Mouse (Mus musculus) embryonic facial prominence, embryonic 13.5 days (tissue): ENCODE data around the gene Pdgfa. TPM values are rescaled to one million over a fixed set of nuclear protein-coding genes. Genes with fewer than 3 reads are reported as not detected.

Experiments
- ATAC-seq: fragments of 200-750 bp; cut with Nextera tagmentation; 2 replicates; pipeline ENCODE4 v1.8.0; 2017; ENCODE audit warnings: low read depth; ENCODE audit not compliant: insufficient number of reproducible peaks, insufficient read depth, low FRiP score, low TSS enrichment
- H3K27ac ChIP-seq: fragments of 300-500 bp; sonication (generic); 2 replicates; pipeline ENCODE4 v1.5.1; 2015; ENCODE audit warnings: moderate library complexity, mild to moderate bottlenecking, inconsistent platforms
- H3K27me3 ChIP-seq: fragments of 300-500 bp; sonication (generic); 2 replicates; pipeline ENCODE4 v1.6.1; 2015; ENCODE audit warnings: mild to moderate bottlenecking, inconsistent platforms
- H3K36me3 ChIP-seq: fragments of 300-500 bp; sonication (generic); 2 replicates; pipeline ENCODE4 v1.6.1; 2015; ENCODE audit warnings: mild to moderate bottlenecking, inconsistent platforms
- H3K4me1 ChIP-seq: fragments of 300-500 bp; sonication (generic); 2 replicates; pipeline ENCODE4 v1.6.1; 2015; ENCODE audit warnings: inconsistent platforms
- H3K4me2 ChIP-seq: fragments of 300-500 bp; sonication (generic); 2 replicates; pipeline ENCODE4 v1.6.1; 2015; ENCODE audit warnings: moderate library complexity, mild to moderate bottlenecking, inconsistent platforms
- H3K4me3 ChIP-seq: fragments of 300-500 bp; sonication (generic); 2 replicates; pipeline ENCODE4 v1.5.1; 2015; ENCODE audit warnings: mild to moderate bottlenecking, inconsistent platforms
- H3K9ac ChIP-seq: fragments of 300-500 bp; sonication (generic); 2 replicates; pipeline ENCODE4 v1.6.1; 2015; ENCODE audit warnings: mild to moderate bottlenecking, inconsistent platforms
- H3K9me3 ChIP-seq: fragments of 300-500 bp; sonication (generic); 2 replicates; pipeline ENCODE4 v1.6.1; 2016; ENCODE audit warnings: inconsistent platforms
- WGBS: fragments of 180-500 bp; shearing (Covaris S2); methylation state at CpG from one replicate; pipeline ENCODE4 v1.1.7; 2015; ENCODE audit warnings: mixed read lengths; 5-methylcytosine and 5-hydroxymethylcytosine counted together
- polyA plus RNA-seq: library from polyadenylated mRNA; unstranded; fragments of >200 nt; fragmentation: Nextera tagmentation; extraction: Ambion mirVana; gene quantifications from 2 replicates; pipeline ENCODE4 v1.2.1, GENCODE M21; 2015

The Pdgfa gene
- polyA plus RNA-seq, 1 experiment from 2014 or later, result 58.6 TPM

DNA sequence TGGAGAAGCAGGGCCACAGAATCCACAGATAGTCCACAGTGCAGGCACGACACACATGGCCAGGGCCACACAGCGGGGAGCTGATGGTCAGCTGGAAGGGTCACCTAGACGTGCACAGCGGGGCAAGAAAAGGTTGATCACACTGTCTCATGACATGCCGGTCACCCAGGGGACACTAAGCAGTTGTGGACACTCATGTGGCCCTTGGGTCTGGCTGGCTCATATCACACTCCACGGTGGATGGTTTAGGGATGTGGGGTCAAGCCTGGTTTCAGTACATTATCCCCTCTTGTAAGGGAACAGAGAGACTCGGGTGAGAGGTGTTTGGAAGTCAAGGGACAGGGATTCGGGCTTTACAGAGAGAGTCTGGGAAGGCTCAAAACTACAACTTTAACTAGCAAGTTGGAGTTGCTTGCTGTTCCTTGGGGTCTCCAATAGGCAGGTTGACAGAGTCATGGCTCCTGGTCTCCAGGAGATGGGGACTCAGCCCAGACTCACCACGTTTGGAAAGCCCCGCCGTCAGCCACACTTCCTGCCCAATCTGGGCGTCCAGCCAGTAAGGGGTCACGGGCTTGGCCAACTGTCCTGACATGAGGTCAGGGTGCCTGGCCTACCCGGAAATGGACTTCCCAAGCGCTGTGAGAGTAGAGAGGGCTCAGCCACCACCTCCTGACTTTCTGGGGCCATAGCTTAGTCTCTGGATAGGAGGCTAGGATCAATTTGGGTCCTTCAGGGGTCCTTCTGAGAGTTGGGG, 20.4 kb upstream of the Pdgfa start:
- Histone ChIP-seq H3K4me1 (no peaks in the 10 kb centered on the region), H3K36me3 (peaks cover 12% of the 10 kb centered on the region), H3K27me3 (no peaks in the 10 kb centered on the region), H3K27ac (no peak overlapping the region), H3K9me3 (no peaks in the 10 kb centered on the region), H3K4me3 (no peak overlapping the region), H3K9ac (no peak overlapping the region), H3K4me2 (no peak overlapping the region)
- WGBS, result 81% methylated on average over 15 of the region's 15 CpGs
- ATAC-seq, result no peak

DNA sequence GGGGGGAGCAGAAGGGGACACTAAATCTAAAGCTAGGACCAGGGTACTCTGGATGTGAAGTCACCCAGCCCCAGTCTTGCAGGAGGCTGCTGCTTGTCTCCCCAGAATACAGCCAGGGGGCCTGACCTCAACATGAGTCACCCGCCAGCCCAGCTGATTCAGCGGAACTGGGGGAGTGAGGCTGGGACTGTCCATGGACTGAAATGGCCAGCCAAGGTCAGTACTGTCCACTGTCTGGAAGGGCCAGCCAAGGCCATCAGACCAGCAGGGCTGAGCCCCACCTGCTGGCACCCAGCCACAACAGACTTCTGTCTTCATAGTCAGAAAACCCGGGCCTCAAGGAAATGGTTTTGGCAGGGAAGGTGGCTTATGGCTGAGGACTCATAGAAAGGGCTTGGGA, 17.9 kb upstream of the Pdgfa start:
- Histone ChIP-seq H3K9ac (no peak overlapping the region), H3K4me2 (no peak overlapping the region), H3K4me3 (no peak overlapping the region), H3K9me3 (no peaks in the 10 kb centered on the region), H3K4me1 (no peaks in the 10 kb centered on the region), H3K27me3 (no peaks in the 10 kb centered on the region), H3K36me3 (peaks cover 12% of the 10 kb centered on the region), H3K27ac (no peak overlapping the region)
- WGBS, result 72% methylated on average over 3 of the region's 3 CpGs
- 0 out of 2 replicates have a peak, but pooled peaks have one; percentile 44 for ATAC-seq

DNA sequence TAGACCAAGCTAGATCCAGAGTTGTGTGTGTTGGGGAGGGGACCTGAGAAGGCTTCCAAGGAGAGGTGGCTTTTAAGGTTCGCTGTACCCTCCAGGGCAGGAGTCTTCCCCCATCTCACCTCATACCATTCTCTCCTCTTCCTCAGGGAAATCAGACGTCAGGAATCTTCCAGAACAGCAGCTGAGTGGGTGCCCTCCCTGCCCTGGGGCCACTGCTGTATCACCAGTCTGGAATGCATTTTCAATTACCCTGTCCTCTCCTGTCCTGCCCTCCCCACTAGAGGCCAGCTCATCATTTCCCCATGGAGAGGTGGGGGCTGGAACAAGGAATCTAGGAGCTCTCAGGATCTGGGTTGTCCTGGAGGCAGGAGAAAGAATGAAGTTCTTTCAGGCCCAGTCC, 13.5 kb upstream of the Pdgfa start:
- no peak overlapping the region for H3K4me2 ChIP-seq
- no peaks in the 10 kb centered on the region for H3K9me3 ChIP-seq
- H3K4me1 ChIP-seq, result no peaks in the 10 kb centered on the region
- no peak overlapping the region for H3K27ac ChIP-seq
- H3K4me3 ChIP-seq, result no peak overlapping the region
- peaks cover 4% of the 10 kb centered on the region; the same call in 1 of the 2 replicates for H3K27me3 ChIP-seq
- H3K9ac ChIP-seq, result no peak overlapping the region
- no peaks in the 10 kb centered on the region for H3K36me3 ChIP-seq
- ATAC-seq, result no peak
- WGBS, result 58% methylated on average over 2 of the region's 2 CpGs

DNA sequence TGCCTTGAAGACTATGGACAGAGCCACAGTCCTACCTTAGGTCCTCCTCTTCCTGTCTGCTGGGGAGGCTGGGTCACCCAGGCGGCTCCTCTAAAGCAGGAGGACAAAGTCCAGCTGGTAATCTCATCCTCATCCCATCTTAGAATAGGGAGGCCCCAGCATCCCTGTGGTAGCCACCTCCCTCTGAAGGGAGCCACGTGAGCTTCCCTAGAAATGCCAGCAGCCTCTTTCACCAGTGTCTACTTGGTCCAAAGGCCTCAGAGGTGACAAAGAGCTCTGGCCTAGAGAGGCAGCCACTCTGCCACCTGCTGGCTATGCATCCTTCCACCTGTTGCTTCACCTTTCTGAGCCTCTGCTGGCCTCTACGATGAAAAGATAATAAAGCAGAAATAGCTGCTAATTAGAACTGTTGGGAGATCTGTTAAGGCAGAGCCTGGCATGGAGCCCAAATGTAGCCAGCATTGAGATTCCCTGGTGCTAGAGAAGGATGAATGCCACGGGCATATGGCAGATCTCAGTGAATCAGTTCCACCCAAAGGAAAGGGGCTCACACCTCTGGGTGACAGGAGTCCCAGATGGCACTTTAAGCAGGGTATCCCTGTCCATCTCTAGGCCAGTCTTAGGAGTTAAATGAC, 10.1 kb upstream of the Pdgfa start:
- Histone ChIP-seq H3K4me3 (no peak overlapping the region), H3K9ac (no peak overlapping the region), H3K4me2 (no peak overlapping the region), H3K27ac (no peak overlapping the region), H3K36me3 (no peaks in the 10 kb centered on the region), H3K9me3 (no peaks in the 10 kb centered on the region), H3K4me1 (no peaks in the 10 kb centered on the region), H3K27me3 (peaks cover 10% of the 10 kb centered on the region; the same call in 1 of the 2 replicates)
- no peak for ATAC-seq
- WGBS, result 53% methylated on average over 4 of the region's 4 CpGs

DNA sequence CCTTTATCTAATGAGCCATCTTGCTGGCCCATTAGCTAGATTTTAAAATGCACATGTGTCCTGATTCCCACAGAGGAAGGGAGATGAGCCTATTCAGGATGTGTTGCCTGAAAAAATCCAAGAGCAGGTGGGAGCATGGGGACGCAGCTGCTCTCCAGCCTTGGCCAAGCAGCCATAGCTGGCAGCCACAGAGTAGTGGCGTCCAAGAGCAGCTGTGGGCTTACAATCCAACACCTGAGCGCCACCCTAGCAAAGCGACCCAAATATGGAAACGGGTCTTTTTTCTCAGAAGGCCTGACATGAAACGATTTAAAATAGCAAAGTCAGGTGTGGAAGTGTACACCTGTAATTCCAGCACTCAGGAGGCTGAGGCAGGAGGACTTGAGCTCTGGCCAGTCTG, 7.4 kb upstream of the Pdgfa start:
- Histone ChIP-seq H3K4me3 (no peak overlapping the region), H3K27me3 (peaks cover 34% of the 10 kb centered on the region), H3K27ac (no peak overlapping the region), H3K9me3 (no peaks in the 10 kb centered on the region), H3K36me3 (no peaks in the 10 kb centered on the region), H3K9ac (no peak overlapping the region), H3K4me2 (no peak overlapping the region), H3K4me1 (0 out of 2 replicates have a peak, but pooled peaks cover 2% of the 10 kb centered on the region)
- 86% methylated on average over 6 of the region's 6 CpGs for WGBS
- ATAC-seq, result no peak

DNA sequence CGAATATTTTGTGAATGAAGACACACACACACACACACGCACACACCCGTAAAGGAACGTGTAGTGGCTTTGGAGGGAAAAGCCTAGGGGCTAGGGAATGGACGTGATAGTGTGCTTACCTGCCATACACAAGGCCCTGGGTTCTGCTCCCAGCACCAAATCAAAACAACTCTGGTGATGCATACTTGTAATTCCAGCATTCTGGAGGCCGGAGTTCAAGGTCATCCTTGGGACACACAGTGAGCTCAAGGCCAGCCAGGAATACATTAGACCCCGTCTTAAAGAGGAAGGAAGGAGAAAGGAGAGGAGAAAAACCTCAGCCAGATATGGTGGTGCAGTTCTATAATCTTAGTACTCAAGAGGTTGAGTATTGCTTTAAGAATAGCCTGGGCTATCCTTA, 2.5 kb upstream of the Pdgfa start:
- no peak for ATAC-seq
- Histone ChIP-seq H3K27ac (no peak overlapping the region), H3K4me3 (no peak overlapping the region), H3K4me2 (no peak overlapping the region), H3K36me3 (no peaks in the 10 kb centered on the region), H3K9ac (no peak overlapping the region), H3K27me3 (peaks cover 66% of the 10 kb centered on the region), H3K9me3 (no peaks in the 10 kb centered on the region), H3K4me1 (peaks cover 38% of the 10 kb centered on the region)
- WGBS, result 57% methylated on average over 7 of the region's 7 CpGs

DNA sequence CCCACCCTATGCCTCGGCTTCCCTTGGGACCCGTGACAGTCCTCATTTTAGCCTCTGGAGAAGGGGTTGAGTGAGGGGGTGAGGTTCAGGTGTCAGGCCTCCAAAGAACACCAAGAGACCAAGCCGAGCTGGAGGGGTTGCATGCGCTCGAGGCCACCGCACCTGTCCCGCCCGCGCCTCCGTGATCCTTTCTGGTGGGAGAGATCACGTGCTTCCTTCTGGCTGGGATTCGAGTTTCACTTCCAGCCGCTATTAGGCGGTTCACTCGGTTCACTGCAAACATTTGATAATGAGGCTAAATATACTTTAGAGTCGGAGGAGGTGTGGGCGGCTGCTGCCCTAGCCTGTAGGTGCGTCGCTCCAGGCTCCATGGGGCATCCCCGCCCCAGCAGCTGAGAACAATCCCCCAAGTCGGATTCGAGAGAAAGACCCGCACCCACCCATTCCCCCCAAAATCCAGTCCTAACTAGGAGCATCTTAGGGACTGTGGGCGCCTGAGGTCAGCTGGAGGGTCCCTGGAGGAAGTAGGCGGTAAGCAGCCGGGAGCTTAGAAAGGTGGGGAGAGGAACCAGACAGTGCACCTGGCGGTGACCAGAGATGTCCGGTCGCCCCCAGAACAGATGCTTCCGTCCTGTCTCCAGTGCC, 888 bp upstream of the Pdgfa start:
- H3K4me2 ChIP-seq, result peak overlapping the region; percentile 94
- no peak for ATAC-seq
- peak overlapping the region; percentile 21; the same call in 1 of the 2 replicates for H3K9ac ChIP-seq
- H3K27me3 ChIP-seq, result peaks cover 79% of the 10 kb centered on the region
- H3K4me1 ChIP-seq, result peaks cover 53% of the 10 kb centered on the region
- no peaks in the 10 kb centered on the region for H3K9me3 ChIP-seq
- H3K4me3 ChIP-seq, result peak overlapping the region; percentile 79
- WGBS, result under 1% methylated on average over 30 of the region's 30 CpGs
- H3K27ac ChIP-seq, result no peak overlapping the region
- H3K36me3 ChIP-seq, result no peaks in the 10 kb centered on the region

DNA sequence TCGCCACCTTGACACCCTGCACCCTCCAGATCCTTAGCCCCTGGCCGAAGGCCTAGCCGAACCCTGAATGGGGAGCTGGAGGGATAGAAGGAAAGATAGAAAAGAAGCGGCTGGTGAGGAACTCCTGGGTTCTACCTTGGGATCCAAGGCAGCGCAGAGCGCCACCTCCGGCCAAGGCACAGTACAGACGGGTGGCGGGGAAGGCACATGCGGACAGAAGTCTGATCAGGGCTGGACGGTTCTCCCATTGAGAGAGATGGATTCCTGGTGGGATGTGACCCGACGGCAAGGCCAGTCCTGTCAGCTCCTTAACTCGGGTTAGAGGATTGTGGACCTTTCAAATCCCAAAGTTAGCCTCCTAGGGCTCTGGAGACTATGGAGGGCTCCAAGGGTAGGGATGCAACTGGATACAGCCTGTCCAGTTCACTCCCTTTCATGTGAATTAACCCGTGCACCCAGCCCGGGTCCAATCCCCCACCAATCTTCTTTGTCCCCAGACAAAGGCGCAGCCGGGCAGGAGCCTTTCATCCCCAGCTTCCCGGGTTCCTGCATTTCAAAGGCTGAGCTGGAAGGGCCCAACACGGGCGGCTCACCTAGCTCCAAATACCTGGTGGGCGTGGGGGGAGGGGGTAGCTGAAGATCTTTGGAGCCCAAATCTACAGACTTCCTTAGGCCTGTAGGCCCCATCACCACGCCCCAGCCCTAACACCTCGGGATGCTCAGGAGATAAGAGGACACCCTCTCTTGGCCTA, 672 bp downstream of the Pdgfa start:
- Histone ChIP-seq H3K4me2 (peak overlapping the region; percentile 94), H3K4me3 (peak overlapping the region; percentile 79), H3K36me3 (no peaks in the 10 kb centered on the region), H3K9me3 (no peaks in the 10 kb centered on the region), H3K27ac (peak overlapping the region; percentile 88), H3K4me1 (peaks cover 65% of the 10 kb centered on the region), H3K9ac (peak overlapping the region; percentile 83), H3K27me3 (peaks cover 88% of the 10 kb centered on the region)
- ATAC-seq, result no peak
- WGBS, result 4% methylated on average over 24 of the region's 24 CpGs

DNA sequence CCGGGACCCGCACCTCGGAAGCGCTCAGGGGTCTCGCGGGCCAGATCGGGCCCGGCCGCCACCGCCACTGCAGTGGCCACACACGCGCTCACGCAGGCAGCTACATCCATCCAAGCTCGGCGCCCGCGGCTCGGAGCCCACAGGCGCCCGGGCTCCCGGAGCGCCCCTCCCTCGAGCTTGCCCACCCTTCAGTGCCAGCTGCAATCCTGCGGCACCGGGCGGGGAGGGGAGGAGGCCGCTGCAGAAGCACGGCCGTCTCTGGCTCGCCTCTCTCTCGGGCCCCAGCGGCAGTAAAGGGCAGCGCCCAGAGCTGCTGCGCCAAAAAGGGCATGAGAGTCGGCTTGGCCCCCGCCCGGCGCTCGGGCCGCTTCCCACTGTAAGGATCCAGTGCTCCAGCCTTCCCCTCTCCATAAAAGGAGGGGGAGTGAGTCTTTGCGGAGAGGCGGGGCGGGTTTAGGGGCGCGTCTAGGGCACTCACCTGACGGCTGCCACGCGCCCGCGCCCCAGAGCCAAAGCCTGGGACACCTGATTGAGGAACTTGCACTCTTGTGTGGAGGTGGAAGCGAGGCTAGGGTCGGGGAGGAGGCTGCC, 1.4 kb downstream of the Pdgfa start:
- Histone ChIP-seq H3K27me3 (peaks cover 90% of the 10 kb centered on the region), H3K9ac (peak overlapping the region; percentile 83), H3K4me2 (peak overlapping the region; percentile 94), H3K4me1 (peaks cover 72% of the 10 kb centered on the region), H3K27ac (peak overlapping the region; percentile 88), H3K36me3 (no peaks in the 10 kb centered on the region), H3K4me3 (peak overlapping the region; percentile 79), H3K9me3 (no peaks in the 10 kb centered on the region)
- peak; percentile 49 for ATAC-seq
- WGBS, result under 1% methylated on average over 45 of the region's 52 CpGs

DNA sequence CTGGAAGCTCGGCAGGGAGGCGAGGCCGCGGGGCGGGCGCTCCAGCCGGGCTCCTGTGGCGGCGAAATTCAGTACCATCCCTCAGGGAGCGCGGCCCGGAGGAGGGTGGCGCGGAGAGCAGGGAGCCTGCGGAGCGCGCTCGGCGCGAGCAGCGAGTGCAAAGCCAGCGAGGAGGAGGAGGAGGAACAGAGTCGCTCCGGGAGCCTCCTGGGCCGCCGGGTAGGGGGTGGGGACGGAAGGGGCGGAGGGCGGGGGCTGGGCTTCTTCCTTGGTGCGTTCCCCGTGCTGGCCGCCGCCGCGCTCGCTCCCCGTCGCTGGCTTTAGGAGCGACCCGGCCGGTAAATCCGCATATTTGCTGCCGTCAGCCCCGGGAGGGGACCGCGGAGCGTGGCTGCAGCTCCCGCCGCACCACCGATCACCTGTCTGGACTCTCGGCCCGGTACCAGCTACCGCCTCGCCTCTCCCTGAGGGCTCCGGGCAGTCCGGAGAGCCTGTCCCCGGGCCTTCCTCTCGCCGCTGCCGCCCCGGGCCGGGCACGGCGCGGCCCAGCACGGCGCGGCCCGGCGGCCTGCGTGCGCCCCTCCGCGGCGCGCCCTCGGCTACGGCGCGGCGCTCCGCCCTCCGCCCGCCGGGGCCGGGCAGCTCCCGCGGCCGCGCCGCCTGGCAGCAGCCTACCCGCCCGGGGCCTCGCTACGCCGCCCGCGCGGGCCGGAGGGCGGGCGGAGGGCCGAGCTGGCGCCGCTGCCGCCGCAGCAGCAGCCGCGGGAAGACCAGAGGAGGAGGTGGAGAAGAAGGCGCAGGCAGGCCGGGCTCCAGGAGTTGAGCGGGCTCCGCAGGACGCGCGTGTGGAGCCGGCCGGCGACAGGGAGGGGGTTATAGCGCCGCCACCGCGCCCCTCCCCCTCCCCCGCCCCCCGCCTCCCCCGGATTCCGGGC, 2.1 kb downstream of the Pdgfa start:
- Histone ChIP-seq H3K27me3 (peaks cover 90% of the 10 kb centered on the region), H3K4me2 (peak overlapping the region; percentile 94), H3K9me3 (no peaks in the 10 kb centered on the region), H3K4me3 (peak overlapping the region; percentile 79), H3K4me1 (peaks cover 73% of the 10 kb centered on the region), H3K9ac (peak overlapping the region; percentile 83), H3K27ac (peak overlapping the region; percentile 88), H3K36me3 (no peaks in the 10 kb centered on the region)
- under 1% methylated on average over 87 of the region's 127 CpGs for WGBS
- ATAC-seq, result peak; percentile 49
